Mouse (Mus musculus) ES-E14 (cell line): ENCODE results near the gene Tmem181a.
"Not testable (repeated sequence)": the region's sequence is repeated elsewhere in the genome, so short reads cannot be mapped to it uniquely, and the experiment has no call there.

Experiments used
- HCFC1 ChIP-seq: IDR thresholded peaks from 2 replicates; pipeline ENCODE4 v1.6.1; 2012; ENCODE audit warnings: low read length, inconsistent platforms, borderline replicate concordance; ENCODE audit not compliant: insufficient read depth
- ZC3H11A ChIP-seq: IDR thresholded peaks from 2 replicates; pipeline ENCODE4 v1.6.1; 2012; ENCODE audit warnings: low read depth, mild to moderate bottlenecking, inconsistent platforms, low read length, borderline replicate concordance

- TF ChIP-seq ZC3H11A, HCFC1: not testable (repeated sequence)
Observed at GRCm38 (mm10) chr17:6279205-6279604, 22.5 kb downstream of the Tmem181a start.
